Mouse (Mus musculus) embryonic facial prominence, embryonic 14.5 days (tissue): Measurements from ENCODE around the gene Acta1. TPM values are rescaled to one million over a fixed set of nuclear protein-coding genes. Genes with fewer than 3 reads are reported as not detected.

ENCODE experiments used
- ATAC-seq: fragments of 200-750 bp; cut with Nextera tagmentation; 2 replicates; pipeline ENCODE4 v1.8.0; 2017; ENCODE audit warnings: low read depth, moderate number of reproducible peaks, moderate TSS enrichment
- DNase-seq: peaks from one replicate; pipeline ENCODE4 v3.0.0-alpha.2; 2015; ENCODE audit warnings: low spot score
- H3K27ac ChIP-seq: fragments of 300-500 bp; sonication (generic); replicated peaks from 2 replicates; pipeline ENCODE4 v1.5.1; 2014; ENCODE audit warnings: low read depth, mild to moderate bottlenecking, low read length, moderate library complexity
- H3K27me3 ChIP-seq: fragments of 300-500 bp; sonication (generic); replicated peaks from 2 replicates; pipeline ENCODE4 v1.6.1; 2014; ENCODE audit warnings: low read length; ENCODE audit not compliant: control insufficient read depth, insufficient read depth
- H3K36me3 ChIP-seq: fragments of 300-500 bp; sonication (generic); 2 replicates; pipeline ENCODE4 v1.6.1; 2014; ENCODE audit warnings: low read length, mixed read lengths; ENCODE audit not compliant: control insufficient read depth, insufficient read depth
- H3K4me1 ChIP-seq: fragments of 300-500 bp; sonication (generic); 2 replicates; pipeline ENCODE4 v1.6.1; 2014; ENCODE audit warnings: antibody characterized with exemption, low read length; ENCODE audit not compliant: control insufficient read depth, insufficient read depth
- H3K4me2 ChIP-seq: fragments of 300-500 bp; sonication (generic); 2 replicates; pipeline ENCODE4 v1.6.1; 2014; ENCODE audit warnings: low read depth, mild to moderate bottlenecking, low read length, moderate library complexity, mixed read lengths
- H3K4me3 ChIP-seq: fragments of 300-500 bp; sonication (generic); 2 replicates; pipeline ENCODE4 v1.5.1; 2014; ENCODE audit warnings: low read depth, mild to moderate bottlenecking, low read length
- H3K9ac ChIP-seq: fragments of 300-500 bp; sonication (generic); 2 replicates; pipeline ENCODE4 v1.6.1; 2014; ENCODE audit warnings: low read depth, mild to moderate bottlenecking, low read length, moderate library complexity, mixed read lengths
- H3K9me3 ChIP-seq: fragments of 300-500 bp; sonication (generic); 2 replicates; pipeline ENCODE4 v1.6.1; 2016; ENCODE audit warnings: low read length; ENCODE audit not compliant: control insufficient read depth
- WGBS: fragments of 180-500 bp; shearing (Covaris S2); extraction: QIAGEN DNeasy Blood & Tissue Kit; methylation state at CpG from one replicate; pipeline ENCODE4 v1.1.7; 2014; 5-methylcytosine and 5-hydroxymethylcytosine counted together
- polyA plus RNA-seq: library from polyadenylated mRNA; unstranded; fragments of >200 nt; fragmentation: Nextera tagmentation; extraction: Ambion mirVana; gene quantifications from 2 replicates; pipeline ENCODE4 v1.2.1, GENCODE M21; 2014

The Acta1 gene
- polyA plus RNA-seq, 1 experiment from 2014 or later, result 3,230 TPM

DNA sequence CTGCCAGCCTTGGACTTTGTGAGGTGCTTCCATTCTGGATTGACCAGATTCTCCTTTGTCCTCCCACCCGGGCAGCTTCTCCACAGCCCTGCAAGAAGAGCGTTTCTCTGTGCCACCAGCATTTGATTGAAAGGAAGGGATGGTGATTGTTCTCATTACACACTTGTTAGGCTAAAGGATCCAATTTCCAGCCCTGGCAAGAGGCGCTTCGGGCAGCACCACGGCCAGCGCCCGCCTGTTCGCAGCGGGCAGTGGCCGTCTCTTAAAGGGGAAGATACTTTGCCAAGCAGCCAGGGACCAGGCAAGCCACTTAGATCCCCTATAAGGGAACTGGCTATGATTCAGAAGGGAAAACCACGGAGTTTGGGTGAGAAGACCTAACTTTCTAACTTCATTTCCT is 3.3 kb downstream of the Acta1 start:
- DNase-seq (peak; percentile 79), ATAC-seq (no peak)
- Histone ChIP-seq H3K4me3 (peak overlapping the region; percentile 30), H3K9me3 (no peaks in the 10 kb centered on the region), H3K4me2 (peak overlapping the region; percentile 53), H3K27ac (no peak overlapping the region), H3K9ac (peak overlapping the region; percentile 54; the same call in 1 of the 2 replicates), H3K36me3 (no peaks in the 10 kb centered on the region), H3K27me3 (peaks cover 58% of the 10 kb centered on the region), H3K4me1 (0 out of 2 replicates have a peak, but pooled peaks cover 6% of the 10 kb centered on the region)
- 0% methylated on average over 11 of the region's 11 CpGs for WGBS

DNA sequence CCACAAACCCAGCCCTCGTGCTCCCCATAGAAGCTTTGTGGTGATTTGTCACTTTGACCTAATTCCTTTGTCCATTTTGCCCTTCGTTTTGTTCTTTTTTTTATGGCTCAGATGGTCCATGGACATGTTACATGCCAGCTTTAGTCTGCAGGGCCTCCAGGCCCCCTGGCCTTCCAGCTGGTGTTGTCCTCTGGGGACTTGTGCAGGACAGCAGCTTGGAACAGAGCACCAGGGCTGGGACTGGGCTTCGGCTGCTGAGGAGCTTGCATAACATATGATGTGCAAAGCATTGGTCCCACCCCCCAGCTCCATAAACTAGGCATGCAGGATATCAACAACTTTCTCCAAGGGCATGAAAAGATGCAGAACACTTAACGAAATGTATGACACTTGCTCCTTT is 4.8 kb downstream of the Acta1 start:
- H3K9me3 ChIP-seq, result no peaks in the 10 kb centered on the region
- peaks cover 9% of the 10 kb centered on the region; the same call in 1 of the 2 replicates for H3K4me1 ChIP-seq
- H3K9ac ChIP-seq, result no peak overlapping the region
- ATAC-seq (no peak), DNase-seq (no peak)
- H3K27ac ChIP-seq, result no peak overlapping the region
- H3K4me2 ChIP-seq, result no peak overlapping the region
- H3K27me3 ChIP-seq, result peaks cover 43% of the 10 kb centered on the region
- 67% methylated on average over 4 of the region's 4 CpGs for WGBS
- H3K36me3 ChIP-seq, result no peaks in the 10 kb centered on the region
- H3K4me3 ChIP-seq, result no peak overlapping the region

- no peaks in the 10 kb centered on the region for H3K36me3 ChIP-seq
- H3K27ac ChIP-seq, result no peak overlapping the region
- H3K4me1 ChIP-seq, result peaks cover 17% of the 10 kb centered on the region
- WGBS, result 76% methylated on average over 2 of the region's 2 CpGs
- H3K9me3 ChIP-seq, result no peaks in the 10 kb centered on the region
- no peak overlapping the region for H3K9ac ChIP-seq
- peaks cover 25% of the 10 kb centered on the region for H3K27me3 ChIP-seq
- DNase-seq, result no peak
- no peak for ATAC-seq
- no peak overlapping the region for H3K4me2 ChIP-seq
- no peak overlapping the region for H3K4me3 ChIP-seq
These were observed 6.6 kb downstream of the Acta1 start for GRCm38 (mm10) chr8:123887956-123888355.

DNA sequence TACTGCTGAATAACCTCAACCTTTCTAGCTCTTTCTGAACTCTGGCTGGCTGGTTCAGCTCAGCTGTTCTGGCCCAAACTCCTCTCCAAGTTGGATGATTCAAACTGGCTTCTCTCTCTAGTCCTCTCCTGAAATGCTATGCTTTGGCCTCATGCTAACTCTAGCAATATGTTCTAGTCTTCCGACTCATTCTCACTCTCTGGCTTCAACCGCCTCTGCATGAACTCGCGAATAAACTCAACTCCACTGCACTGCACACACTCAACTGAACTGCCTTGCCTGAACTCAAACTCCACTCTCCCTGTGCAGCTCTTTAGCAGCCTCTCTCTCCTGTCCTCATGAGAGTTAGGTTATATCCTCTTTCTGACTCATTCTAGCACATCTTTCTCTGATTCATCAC is 7.4 kb downstream of the Acta1 start:
- Histone ChIP-seq H3K27me3 (peaks cover 17% of the 10 kb centered on the region), H3K4me3 (no peak overlapping the region), H3K36me3 (no peaks in the 10 kb centered on the region), H3K4me1 (peaks cover 16% of the 10 kb centered on the region), H3K9ac (no peak overlapping the region), H3K9me3 (no peaks in the 10 kb centered on the region), H3K27ac (no peak overlapping the region), H3K4me2 (no peak overlapping the region)
- WGBS, result 94% methylated on average over 4 of the region's 4 CpGs
- DNase-seq (no peak), ATAC-seq (no peak)

- Histone ChIP-seq H3K27ac (peak overlapping the region; percentile 58; the same call in 1 of the 2 replicates), H3K4me1 (peaks cover 11% of the 10 kb centered on the region), H3K9me3 (no peaks in the 10 kb centered on the region), H3K4me3 (no peak overlapping the region), H3K9ac (peak overlapping the region; percentile 9; the same call in 1 of the 2 replicates), H3K4me2 (peak overlapping the region; percentile 39), H3K27me3 (no peaks in the 10 kb centered on the region), H3K36me3 (no peaks in the 10 kb centered on the region)
- DNase-seq, result peak; percentile 85
- peak; percentile 87 for ATAC-seq
- 2% methylated on average over 12 of the region's 14 CpGs for WGBS
These were observed 9.6 kb downstream of the Acta1 start for GRCm38 (mm10) chr8:123884721-123885565.

- Histone ChIP-seq H3K4me3 (no peak overlapping the region), H3K9me3 (no peaks in the 10 kb centered on the region), H3K4me1 (peaks cover 11% of the 10 kb centered on the region), H3K27me3 (no peaks in the 10 kb centered on the region), H3K36me3 (no peaks in the 10 kb centered on the region), H3K9ac (no peak overlapping the region), H3K4me2 (no peak overlapping the region), H3K27ac (no peak overlapping the region)
- peak; percentile 66 for ATAC-seq
- DNase-seq, result peak; percentile 41
- 66% methylated on average over 4 of the region's 4 CpGs for WGBS
These were observed 11.5 kb downstream of the Acta1 start for GRCm38 (mm10) chr8:123883094-123883493.

DNA sequence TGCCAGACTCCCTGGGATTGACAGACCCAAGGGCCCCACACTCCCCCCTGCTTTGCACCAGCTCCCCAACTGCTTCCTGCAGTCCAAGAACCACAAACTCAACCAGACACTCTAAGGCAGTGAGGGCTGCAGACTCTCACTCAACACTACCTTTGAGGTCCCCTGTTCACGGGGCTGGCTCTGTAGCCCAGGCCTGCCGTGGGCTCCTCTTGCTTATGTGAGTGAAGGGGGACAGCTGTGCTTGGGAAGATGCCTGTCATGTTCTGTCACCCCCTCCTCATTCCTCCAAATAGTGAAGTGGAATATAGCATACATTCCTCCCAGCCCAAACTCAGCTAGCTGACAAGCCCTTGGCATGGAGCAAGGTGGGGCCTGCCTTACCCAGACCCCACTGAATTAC is 12.1 kb downstream of the Acta1 start:
- Histone ChIP-seq H3K4me1 (peaks cover 11% of the 10 kb centered on the region), H3K9me3 (no peaks in the 10 kb centered on the region), H3K9ac (no peak overlapping the region), H3K4me3 (no peak overlapping the region), H3K27ac (no peak overlapping the region), H3K36me3 (no peaks in the 10 kb centered on the region), H3K4me2 (no peak overlapping the region), H3K27me3 (no peaks in the 10 kb centered on the region)
- DNase-seq (peak; percentile 26), ATAC-seq (no peak)
- WGBS, result 83% methylated on average over 2 of the region's 2 CpGs

DNA sequence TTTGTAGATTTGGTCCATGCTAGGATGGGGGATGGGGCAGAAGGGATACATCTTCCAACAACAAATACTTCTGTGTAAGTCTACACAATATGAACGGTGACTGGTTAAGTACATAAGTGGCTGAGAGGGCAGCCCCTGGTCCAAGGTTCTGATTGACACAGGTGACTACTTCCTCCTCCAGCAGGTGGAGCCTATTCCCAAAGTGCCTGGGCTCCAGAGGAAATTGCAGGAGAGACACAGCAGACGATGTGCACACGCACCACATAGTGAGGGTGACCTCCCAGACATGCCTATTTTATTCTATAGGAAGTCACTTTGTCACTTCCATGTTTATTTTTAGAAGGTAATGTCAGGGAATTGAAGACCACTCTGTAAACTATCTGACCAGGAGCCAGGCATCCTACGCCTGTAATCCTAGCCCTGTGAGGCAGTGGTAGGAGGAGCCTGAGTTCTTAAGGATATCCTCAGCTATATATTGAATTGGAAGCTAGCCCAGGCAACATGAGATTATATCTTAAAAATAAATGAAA is 13.7 kb downstream of the Acta1 start:
- Histone ChIP-seq H3K4me3 (no peak overlapping the region), H3K4me2 (no peak overlapping the region), H3K9me3 (no peaks in the 10 kb centered on the region), H3K27ac (no peak overlapping the region), H3K27me3 (no peaks in the 10 kb centered on the region), H3K4me1 (peaks cover 11% of the 10 kb centered on the region), H3K36me3 (no peaks in the 10 kb centered on the region), H3K9ac (no peak overlapping the region)
- WGBS, result 29% methylated on average over 4 of the region's 4 CpGs
- ATAC-seq, result no peak
- no peak for DNase-seq
